Mouse (Mus musculus) stomach, postnatal 0 days (tissue): ENCODE data around the gene 1810062G17Rik.

ENCODE experiments used
- CTCF ChIP-seq: IDR thresholded peaks from 2 replicates; pipeline ENCODE4 v1.5.1; 2016; ENCODE audit warnings: antibody characterized with exemption, low read depth, mild to moderate bottlenecking, moderate library complexity
- EP300 ChIP-seq: optimal IDR thresholded peaks from 2 replicates; pipeline ENCODE3; 2016; ENCODE audit warnings: antibody characterized with exemption

- no peak for TF ChIP-seq EP300
- TF ChIP-seq CTCF: no peak
Observed at GRCm38 (mm10) chr3:36501546-36501945, 25.8 kb downstream of the 1810062G17Rik start.
